Mouse (Mus musculus) lung, postnatal 4 days (tissue): ENCODE results near the gene Inpp4a.

Experiments
- DNase-seq, 2 experiments: peaks; one replicate each; pipeline ENCODE4 v3.0.0; 2021

Gene Inpp4a

GRCm38 (mm10) chr1:37427144-37427875, 127.6 kb downstream of the Inpp4a start:
- peak in 1 of 2 experiments; percentile 13 for DNase-seq

GRCm38 (mm10) chr1:37428911-37429310, 129.2 kb downstream of the Inpp4a start:
- DNase-seq, result peak in 1 of 2 experiments; percentile 9

- DNase-seq, result peak; percentile 95 to 97
Observed at GRCm38 (mm10) chr1:37429366-37430296, 130.0 kb downstream of the Inpp4a start, which contains the start of the genes Coa5 and Unc50. Gene Coa5, minus strand, starts transcription at chr1:37430103. Gene Unc50, plus strand, starts transcription at chr1:37430139.

GRCm38 (mm10) chr1:37430297-37430840, 130.7 kb downstream of the Inpp4a start:
- DNase-seq, result peak in 1 of 2 experiments; percentile 41

- peak in 1 of 2 experiments; percentile 13 for DNase-seq
Observed at GRCm38 (mm10) chr1:37436419-37436818, 136.8 kb downstream of the Inpp4a start.

GRCm38 (mm10) chr1:37442848-37443835, 143.5 kb downstream of the Inpp4a start:
- no peak for DNase-seq

- peak in 1 of 2 experiments; percentile 59 for DNase-seq
Observed at GRCm38 (mm10) chr1:37448361-37449095, 148.9 kb downstream of the Inpp4a start.

- no peak for DNase-seq
Observed at GRCm38 (mm10) chr1:37451270-37451669, 151.6 kb downstream of the Inpp4a start.

GRCm38 (mm10) chr1:37457546-37457945, 157.9 kb downstream of the Inpp4a start:
- no peak for DNase-seq
